In the genomic region with DNA sequence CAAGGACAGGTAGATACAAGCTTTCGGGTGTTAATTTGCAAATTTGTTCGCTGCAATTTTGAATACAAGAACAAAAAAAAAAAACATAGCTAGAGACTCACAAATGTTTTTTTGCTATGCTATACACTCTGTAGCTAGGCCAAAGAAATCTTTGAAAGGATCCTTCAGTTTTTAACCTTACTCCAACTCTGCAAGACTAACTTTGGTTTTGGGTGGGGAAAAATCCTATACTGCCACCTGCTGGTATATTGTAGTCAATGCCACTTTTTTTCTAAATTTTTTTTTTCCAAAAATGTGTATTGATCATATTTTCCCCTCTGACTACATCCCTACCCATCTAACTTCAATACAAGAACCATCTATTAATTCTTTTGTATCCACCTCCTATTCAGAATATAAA, we compare ENCODE assay signal across 8 mouse cellular contexts.
DNase-seq lines count a peak whose midpoint lies in the region; ATAC-seq and TF ChIP-seq lines count a peak whose summit lies in the region.

No protein-coding gene starts in this region.

- ATAC-seq in hindbrain, embryonic 11.5 days (ENCODE audit: low FRiP score), result no peak
- no peak for ATAC-seq in hindbrain, embryonic 16.5 days
- ATAC-seq in midbrain, postnatal 0 days (ENCODE audit: low FRiP score), result no peak
- no peak for ATAC-seq in midbrain, embryonic 13.5 days
- ATAC-seq in common myeloid progenitor, adult 5-6 weeks (replicated peaks; ENCODE audit: low read depth, poor library complexity, severe bottlenecking), result peak; percentile 63; the same call in 1 of the 2 replicates

- no peaks in the 10 kb centered on the region for H3K27me3 ChIP-seq in hindbrain, embryonic 11.5 days (ENCODE audit: control insufficient read depth, insufficient read depth, low read length)
- H3K27me3 ChIP-seq in hindbrain, embryonic 16.5 days (replicated peaks; ENCODE audit: control insufficient read depth, insufficient read depth, low read length), result no peaks in the 10 kb centered on the region
- H3K27me3 ChIP-seq in midbrain, postnatal 0 days (ENCODE audit: insufficient read depth, low read length), result no peaks in the 10 kb centered on the region
- H3K27me3 ChIP-seq in midbrain, embryonic 13.5 days, result no peaks in the 10 kb centered on the region

- peak; percentile 27 for DNase-seq in hindbrain, embryonic 11.5 days (ENCODE audit: low spot score)
- no peak for DNase-seq in midbrain, postnatal 0 days (ENCODE audit: low spot score)
- peak; percentile 24 for DNase-seq in retina, postnatal 1 day
- DNase-seq in thymus, postnatal 4 days, result no peak
- DNase-seq in kidney, postnatal 4 days, result no peak

- H3K27ac ChIP-seq in hindbrain, embryonic 11.5 days (ENCODE audit: low read depth, low read length), result no peak overlapping the region
- no peak overlapping the region for H3K27ac ChIP-seq in hindbrain, embryonic 16.5 days (ENCODE audit: low read depth, low read length)
- no peak overlapping the region for H3K27ac ChIP-seq in midbrain, postnatal 0 days (ENCODE audit: low read depth, low read length)
- no peak overlapping the region for H3K27ac ChIP-seq in midbrain, embryonic 13.5 days

- no peaks in the 10 kb centered on the region for H3K36me3 ChIP-seq in hindbrain, embryonic 11.5 days (ENCODE audit: control insufficient read depth, insufficient read depth, low read length)
- H3K36me3 ChIP-seq in hindbrain, embryonic 16.5 days (ENCODE audit: control insufficient read depth, insufficient read depth, low read length), result no peaks in the 10 kb centered on the region
- H3K36me3 ChIP-seq in midbrain, postnatal 0 days (ENCODE audit: insufficient read depth, low read length), result no peaks in the 10 kb centered on the region
- H3K36me3 ChIP-seq in midbrain, embryonic 13.5 days, result 0 out of 2 replicates have a peak, but pooled peaks cover 3% of the 10 kb centered on the region

- H3K9me3 ChIP-seq in hindbrain, embryonic 11.5 days (ENCODE audit: control insufficient read depth, low read length), result no peaks in the 10 kb centered on the region
- no peaks in the 10 kb centered on the region for H3K9me3 ChIP-seq in hindbrain, embryonic 16.5 days (ENCODE audit: control insufficient read depth, low read length)
- H3K9me3 ChIP-seq in midbrain, postnatal 0 days (ENCODE audit: low read length), result no peaks in the 10 kb centered on the region
- no peaks in the 10 kb centered on the region for H3K9me3 ChIP-seq in midbrain, embryonic 13.5 days

- H3K9ac ChIP-seq in hindbrain, embryonic 11.5 days (ENCODE audit: low read depth, low read length), result no peak overlapping the region
- no peak overlapping the region for H3K9ac ChIP-seq in hindbrain, embryonic 16.5 days (ENCODE audit: low read depth, low read length)
- H3K9ac ChIP-seq in midbrain, postnatal 0 days (replicated peaks; ENCODE audit: low read length, poor library complexity, severe bottlenecking), result no peak overlapping the region
- no peak overlapping the region for H3K9ac ChIP-seq in midbrain, embryonic 13.5 days (replicated peaks)

- no peak overlapping the region for H3K4me2 ChIP-seq in hindbrain, embryonic 11.5 days (replicated peaks; ENCODE audit: low read depth, low read length)
- no peak overlapping the region for H3K4me2 ChIP-seq in hindbrain, embryonic 16.5 days (ENCODE audit: low read length)
- H3K4me2 ChIP-seq in midbrain, postnatal 0 days (ENCODE audit: low read depth, low read length, poor library complexity, severe bottlenecking), result no peak overlapping the region
- H3K4me2 ChIP-seq in midbrain, embryonic 13.5 days (replicated peaks), result no peak overlapping the region

- H3K4me3 ChIP-seq in hindbrain, embryonic 11.5 days (ENCODE audit: low read depth, low read length), result no peak overlapping the region
- no peak overlapping the region for H3K4me3 ChIP-seq in hindbrain, embryonic 16.5 days (ENCODE audit: low read length)
- no peak overlapping the region for H3K4me3 ChIP-seq in midbrain, postnatal 0 days (ENCODE audit: low read depth, low read length)
- no peak overlapping the region for H3K4me3 ChIP-seq in midbrain, embryonic 13.5 days (replicated peaks)

- H3K4me1 ChIP-seq in hindbrain, embryonic 11.5 days (replicated peaks; ENCODE audit: control insufficient read depth, insufficient read depth, low read length), result no peaks in the 10 kb centered on the region
- no peaks in the 10 kb centered on the region for H3K4me1 ChIP-seq in hindbrain, embryonic 16.5 days (ENCODE audit: control insufficient read depth, insufficient read depth, low read depth, low read length)
- H3K4me1 ChIP-seq in midbrain, postnatal 0 days (ENCODE audit: insufficient read depth, low read length), result no peaks in the 10 kb centered on the region
- no peaks in the 10 kb centered on the region for H3K4me1 ChIP-seq in midbrain, embryonic 13.5 days (replicated peaks)

- TF ChIP-seq CTCF in midbrain, postnatal 0 days (IDR thresholded peaks at IDR 0.05), result peak; percentile 83

- WGBS in hindbrain, embryonic 11.5 days, result 80% methylated on average over 2 of the region's 2 CpGs
- 82% methylated on average over 2 of the region's 2 CpGs for WGBS in hindbrain, embryonic 16.5 days
- WGBS in midbrain, postnatal 0 days, result 82% methylated on average over 2 of the region's 2 CpGs
- 91% methylated on average over 2 of the region's 2 CpGs for WGBS in midbrain, embryonic 13.5 days

Comparison
In these comparisons a context has a peak if more than half of its experiments do, and no peak if none do; other contexts are left out.
1. DNase-seq: peak in hindbrain, embryonic 11.5 days (single experiment) and retina, postnatal 1 day (single experiment); none in midbrain, postnatal 0 days (single experiment), thymus, postnatal 4 days (single experiment) and kidney, postnatal 4 days (0 of 2).